Mouse (Mus musculus): ENCODE results near the gene Esf1. TPM values are rescaled to one million over a fixed set of nuclear protein-coding genes. Genes with fewer than 3 reads are reported as not detected.
"Not testable (repeated sequence)": the region's sequence is repeated elsewhere in the genome, so short reads cannot be mapped to it uniquely, and the experiment has no call there.

The Esf1 gene
- polyA plus RNA-seq (2012; rRNA removed): 0.09 and 0.27 TPM in 2 replicates

DNA sequence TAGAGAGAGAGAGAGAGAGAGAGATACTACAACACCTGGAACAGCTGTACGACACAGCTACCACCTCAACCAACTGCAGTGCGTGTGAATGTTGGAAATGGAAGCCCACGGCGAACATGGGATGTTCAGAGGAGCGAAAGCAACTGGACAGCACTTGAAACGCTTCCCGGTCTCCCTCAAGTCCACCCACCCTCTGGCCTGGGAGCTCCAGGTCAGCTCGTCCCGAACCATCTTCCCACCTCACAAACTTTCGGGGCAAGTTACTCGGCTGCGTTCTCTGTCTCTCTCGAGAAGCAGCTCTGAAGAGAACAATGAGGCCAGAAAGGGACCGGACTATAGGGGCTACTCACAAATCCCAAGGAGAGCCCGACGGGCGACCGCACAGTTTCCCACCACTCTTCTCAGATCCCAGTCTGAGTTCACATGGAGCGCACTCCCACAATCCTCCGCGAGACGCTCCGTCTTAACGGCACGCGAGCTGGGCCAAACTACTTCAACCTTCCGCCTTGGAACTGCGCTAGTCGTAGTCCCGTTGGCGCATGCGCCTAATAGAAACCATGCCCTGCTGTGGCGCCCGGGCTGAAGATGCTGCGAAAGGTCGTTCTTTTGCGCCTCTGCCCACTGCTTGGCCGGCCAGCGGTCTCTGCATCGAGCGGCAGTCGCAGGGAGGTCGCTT lies at the start of gene Esf1, which contains the start of gene Ndufaf5:
Gene Esf1, minus strand, starts transcription at position 438 of the 676 bp plus-strand sequence.
Gene Ndufaf5, plus strand, starts transcription at position 523 of the 676 bp plus-strand sequence.
- WGBS: under 1% methylated on average over 43 of the region's 43 CpGs
- peak within 1 kb of the TSS; percentile 74 for H3K27ac ChIP-seq (ENCODE audit: insufficient read depth, low read depth, low read length)
- H3K36me3 ChIP-seq (ENCODE audit: control insufficient read depth, insufficient read depth, low read length): peaks cover 7% of the 10 kb centered on the region
- peak within 1 kb of the TSS; percentile 77 for H3K4me3 ChIP-seq (ENCODE audit: low read depth, low read length)
- TF ChIP-seq CTCF (IDR thresholded peaks at IDR 0.05; ENCODE audit: extremely low read depth, insufficient read length, insufficient replicate concordance, low read depth, low read length) (no peak), POLR2A (IDR thresholded peaks at IDR 0.05; ENCODE audit: low read depth, low read length) (peak; percentile 28; the same call in 1 of the 2 replicates)
- H3K4me1 ChIP-seq (ENCODE audit: control insufficient read depth, insufficient read depth, insufficient read length, low read length): no peaks in the 10 kb centered on the region
- no peaks in the 10 kb centered on the region for H3K27me3 ChIP-seq (ENCODE audit: control insufficient read depth, insufficient read depth, low read length)

DNA sequence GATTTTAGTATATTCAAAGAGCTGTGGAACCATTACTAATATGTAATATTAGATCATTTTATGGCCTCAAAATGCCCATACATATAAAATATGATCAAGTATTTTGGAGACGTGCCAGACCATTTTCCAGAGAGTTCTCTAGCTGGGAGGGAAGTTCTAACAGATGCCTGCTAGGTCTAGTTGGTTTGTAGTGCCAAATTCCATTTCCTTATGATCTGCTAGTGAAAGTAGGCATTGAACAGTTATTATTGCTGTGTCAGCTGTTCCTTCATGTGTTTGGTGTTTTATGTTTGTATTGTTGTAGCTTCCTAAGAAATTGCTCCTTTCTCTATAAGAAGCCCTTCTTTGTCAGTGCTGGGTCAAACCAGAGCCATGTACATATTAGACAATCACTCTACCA lies 45.6 kb upstream of the Esf1 start:
- TF ChIP-seq CTCF (IDR thresholded peaks at IDR 0.05; ENCODE audit: extremely low read depth, insufficient read length, insufficient replicate concordance, low read depth, low read length) (no peak), POLR2A (IDR thresholded peaks at IDR 0.05; ENCODE audit: low read depth, low read length) (no peak)
- no peaks in the 10 kb centered on the region for H3K27me3 ChIP-seq (ENCODE audit: control insufficient read depth, insufficient read depth, low read length)
- H3K4me3 ChIP-seq (ENCODE audit: low read depth, low read length): no peak overlapping the region
- no peaks in the 10 kb centered on the region for H3K4me1 ChIP-seq (ENCODE audit: control insufficient read depth, insufficient read depth, insufficient read length, low read length)
- no peaks in the 10 kb centered on the region for H3K36me3 ChIP-seq (ENCODE audit: control insufficient read depth, insufficient read depth, low read length)
- WGBS: 38% methylated on average over 1 of the region's 1 CpGs
- H3K27ac ChIP-seq (ENCODE audit: insufficient read depth, low read depth, low read length): no peak overlapping the region

DNA sequence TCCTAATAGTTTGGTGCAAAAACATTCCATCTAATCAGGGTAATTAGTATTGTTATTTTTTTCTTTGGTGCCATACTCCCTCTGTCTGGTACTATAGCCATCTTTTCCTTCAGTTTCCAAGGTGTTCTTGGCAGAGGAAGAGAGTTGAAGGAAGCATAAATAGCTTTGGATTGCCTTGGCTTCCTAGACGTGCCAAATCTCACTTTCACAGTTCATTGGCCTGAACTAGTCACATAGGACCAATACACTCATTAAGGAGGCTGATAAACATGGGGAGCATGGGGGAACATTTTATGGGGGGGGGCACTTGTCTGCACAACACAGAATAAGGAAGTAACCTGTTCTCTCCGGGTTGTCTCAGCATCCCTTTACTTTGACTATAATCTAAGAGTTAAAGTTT lies 45.1 kb upstream of the Esf1 start:
- Histone ChIP-seq H3K36me3 (ENCODE audit: control insufficient read depth, insufficient read depth, low read length) (no peaks in the 10 kb centered on the region), H3K27me3 (ENCODE audit: control insufficient read depth, insufficient read depth, low read length) (no peaks in the 10 kb centered on the region), H3K4me1 (ENCODE audit: control insufficient read depth, insufficient read depth, insufficient read length, low read length) (no peaks in the 10 kb centered on the region), H3K4me3 (ENCODE audit: low read depth, low read length) (no peak overlapping the region), H3K27ac (ENCODE audit: insufficient read depth, low read depth, low read length) (no peak overlapping the region)
- 31% methylated on average over 2 of the region's 2 CpGs for WGBS
- TF ChIP-seq POLR2A (IDR thresholded peaks at IDR 0.05; ENCODE audit: low read depth, low read length) (no peak), CTCF (IDR thresholded peaks at IDR 0.05; ENCODE audit: extremely low read depth, insufficient read length, insufficient replicate concordance, low read depth, low read length) (no peak)

DNA sequence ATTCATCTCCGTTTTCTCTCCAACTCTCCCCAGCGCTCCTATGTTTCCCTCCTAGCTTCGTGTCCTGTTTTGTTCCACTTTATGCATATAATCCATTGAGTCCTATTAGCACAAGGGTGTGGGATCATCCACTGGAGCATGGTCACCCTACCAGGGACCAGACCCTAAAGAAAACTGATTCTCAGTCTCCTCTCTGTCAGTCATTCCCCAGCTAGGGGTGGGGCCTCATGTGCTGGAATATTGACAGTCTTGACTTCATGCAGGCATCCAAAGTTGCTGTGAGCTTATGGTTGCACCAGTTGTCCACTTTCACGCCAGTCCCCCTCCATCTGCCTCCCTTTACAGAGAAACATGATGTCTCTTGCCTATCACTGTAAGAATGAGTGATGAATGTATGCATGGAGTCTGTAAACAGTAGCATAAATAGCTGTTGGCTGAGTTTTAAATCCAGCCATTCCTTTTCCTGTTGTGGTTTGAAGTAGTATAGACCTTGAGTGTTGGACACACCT lies 44.2 kb upstream of the Esf1 start:
- no peak for TF ChIP-seq CTCF (IDR thresholded peaks at IDR 0.05; ENCODE audit: extremely low read depth, insufficient read length, insufficient replicate concordance, low read depth, low read length)
- no peak for TF ChIP-seq POLR2A (IDR thresholded peaks at IDR 0.05; ENCODE audit: low read depth, low read length)
- 92% methylated on average over 4 of the region's 4 CpGs for WGBS
- no peak overlapping the region for H3K4me3 ChIP-seq (ENCODE audit: low read depth, low read length)
- H3K27me3 ChIP-seq (ENCODE audit: control insufficient read depth, insufficient read depth, low read length): no peaks in the 10 kb centered on the region
- H3K36me3 ChIP-seq (ENCODE audit: control insufficient read depth, insufficient read depth, low read length): no peaks in the 10 kb centered on the region
- H3K27ac ChIP-seq (ENCODE audit: insufficient read depth, low read depth, low read length): no peak overlapping the region
- H3K4me1 ChIP-seq (ENCODE audit: control insufficient read depth, insufficient read depth, insufficient read length, low read length): no peaks in the 10 kb centered on the region

DNA sequence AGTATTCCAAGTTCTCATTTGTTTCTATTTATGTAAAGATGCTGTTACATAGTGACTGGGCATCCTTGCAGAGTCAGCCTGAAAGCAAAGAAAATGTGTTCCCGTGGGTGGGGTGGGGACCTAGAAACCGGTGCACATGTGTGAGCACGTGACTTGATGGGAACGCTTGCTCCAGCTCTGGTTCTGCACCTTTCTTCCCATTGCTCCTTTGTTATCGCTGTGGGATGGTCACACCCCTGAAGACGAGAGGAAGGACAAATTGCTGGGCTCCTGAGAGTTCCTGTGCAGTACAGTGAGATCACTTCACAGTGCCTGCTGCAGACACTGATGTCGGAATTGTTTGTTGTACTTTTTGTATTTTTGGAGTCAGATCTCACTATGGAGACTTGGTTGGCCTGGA lies 33.4 kb upstream of the Esf1 start:
- Histone ChIP-seq H3K36me3 (ENCODE audit: control insufficient read depth, insufficient read depth, low read length) (peaks cover 24% of the 10 kb centered on the region), H3K4me1 (ENCODE audit: control insufficient read depth, insufficient read depth, insufficient read length, low read length) (no peaks in the 10 kb centered on the region), H3K4me3 (ENCODE audit: low read depth, low read length) (no peak overlapping the region), H3K27me3 (ENCODE audit: control insufficient read depth, insufficient read depth, low read length) (no peaks in the 10 kb centered on the region), H3K27ac (ENCODE audit: insufficient read depth, low read depth, low read length) (no peak overlapping the region)
- 91% methylated on average over 7 of the region's 7 CpGs for WGBS
- TF ChIP-seq POLR2A (IDR thresholded peaks at IDR 0.05; ENCODE audit: low read depth, low read length) (no peak), CTCF (IDR thresholded peaks at IDR 0.05; ENCODE audit: extremely low read depth, insufficient read length, insufficient replicate concordance, low read depth, low read length) (no peak)

DNA sequence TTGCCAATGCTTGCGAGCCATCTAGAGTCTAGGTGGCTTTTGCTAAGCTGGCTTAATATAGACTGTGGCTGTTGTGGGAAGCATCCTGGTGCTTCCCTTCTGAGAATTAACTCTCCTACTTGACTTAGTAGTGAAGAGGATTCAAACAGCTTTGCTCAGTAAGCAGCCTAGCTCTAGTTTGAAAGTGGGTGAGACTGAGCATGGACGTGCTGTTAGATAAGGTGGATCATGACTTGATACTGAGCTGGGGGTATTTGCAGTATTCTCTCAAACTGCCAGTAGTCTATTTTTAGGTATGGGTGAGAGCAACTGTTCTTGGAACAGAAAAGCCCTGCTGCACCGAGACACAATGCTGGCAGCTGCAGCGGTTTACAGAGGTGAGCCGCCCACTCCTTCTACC lies 32.2 kb upstream of the Esf1 start:
- Histone ChIP-seq H3K27ac (ENCODE audit: insufficient read depth, low read depth, low read length) (no peak overlapping the region), H3K4me1 (ENCODE audit: control insufficient read depth, insufficient read depth, insufficient read length, low read length) (no peaks in the 10 kb centered on the region), H3K4me3 (ENCODE audit: low read depth, low read length) (no peak overlapping the region), H3K27me3 (ENCODE audit: control insufficient read depth, insufficient read depth, low read length) (no peaks in the 10 kb centered on the region), H3K36me3 (ENCODE audit: control insufficient read depth, insufficient read depth, low read length) (peaks cover 24% of the 10 kb centered on the region)
- TF ChIP-seq POLR2A (IDR thresholded peaks at IDR 0.05; ENCODE audit: low read depth, low read length) (no peak), CTCF (IDR thresholded peaks at IDR 0.05; ENCODE audit: extremely low read depth, insufficient read length, insufficient replicate concordance, low read depth, low read length) (no peak)
- WGBS: 84% methylated on average over 5 of the region's 5 CpGs

DNA sequence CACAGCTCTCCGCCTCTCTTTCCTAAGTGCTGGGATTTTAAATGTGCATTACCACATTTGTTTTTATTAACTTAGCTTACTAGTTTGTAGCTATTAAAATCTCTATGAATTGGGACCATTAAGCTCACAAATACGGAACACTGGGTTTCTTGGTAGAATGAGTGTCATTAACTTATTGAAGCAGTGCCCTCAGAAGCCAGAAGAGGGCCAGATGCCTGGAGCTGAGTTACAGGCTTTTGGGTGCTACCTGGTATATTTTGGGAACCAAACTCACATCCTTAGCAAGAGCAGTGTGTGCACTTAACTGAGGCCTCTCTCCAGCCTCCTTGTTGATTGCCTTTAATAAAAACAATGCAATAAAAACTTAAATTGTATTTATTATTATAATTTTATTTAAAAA lies 30.3 kb upstream of the Esf1 start:
- H3K27ac ChIP-seq (ENCODE audit: insufficient read depth, low read depth, low read length): no peak overlapping the region
- no peaks in the 10 kb centered on the region for H3K27me3 ChIP-seq (ENCODE audit: control insufficient read depth, insufficient read depth, low read length)
- TF ChIP-seq CTCF (IDR thresholded peaks at IDR 0.05; ENCODE audit: extremely low read depth, insufficient read length, insufficient replicate concordance, low read depth, low read length) (no peak), POLR2A (IDR thresholded peaks at IDR 0.05; ENCODE audit: low read depth, low read length) (no peak)
- H3K4me3 ChIP-seq (ENCODE audit: low read depth, low read length): no peak overlapping the region
- WGBS: 82% methylated on average over 2 of the region's 2 CpGs
- no peaks in the 10 kb centered on the region for H3K4me1 ChIP-seq (ENCODE audit: control insufficient read depth, insufficient read depth, insufficient read length, low read length)
- H3K36me3 ChIP-seq (ENCODE audit: control insufficient read depth, insufficient read depth, low read length): peaks cover 25% of the 10 kb centered on the region

DNA sequence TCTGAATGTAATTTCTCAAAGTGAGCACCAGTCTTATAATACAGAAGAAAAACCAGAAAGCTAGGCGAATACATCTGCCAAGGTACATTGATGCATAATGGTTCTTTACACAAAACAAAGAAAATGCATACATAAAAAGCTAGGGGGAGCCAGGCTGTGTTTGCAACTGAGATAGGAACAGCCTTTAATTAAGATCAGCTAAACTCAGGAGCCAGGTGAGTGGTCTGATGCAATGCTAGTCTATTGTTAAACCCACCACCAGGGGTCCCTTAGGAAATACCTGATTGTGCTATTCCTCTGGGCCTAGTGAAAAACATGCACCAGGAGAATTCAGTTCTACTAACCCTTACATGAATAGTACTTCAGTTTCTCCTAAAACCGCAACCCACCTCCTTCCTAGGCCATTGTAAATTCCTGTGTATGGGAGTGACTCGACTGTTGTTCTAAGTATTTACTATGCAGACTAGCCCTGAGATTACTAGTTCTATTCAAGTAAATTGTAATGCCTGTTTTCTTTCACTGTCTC lies 15.4 kb upstream of the Esf1 start:
- peaks cover 19% of the 10 kb centered on the region for H3K36me3 ChIP-seq (ENCODE audit: control insufficient read depth, insufficient read depth, low read length)
- not testable (repeated sequence) for H3K27ac ChIP-seq (ENCODE audit: insufficient read depth, low read depth, low read length); H3K4me1 ChIP-seq (ENCODE audit: control insufficient read depth, insufficient read depth, insufficient read length, low read length); H3K4me3 ChIP-seq (ENCODE audit: low read depth, low read length); H3K27me3 ChIP-seq (ENCODE audit: control insufficient read depth, insufficient read depth, low read length)
- 91% methylated on average over 3 of the region's 3 CpGs for WGBS

Data from small intestine, adult 2 months (tissue).